Mouse (Mus musculus) intestine, embryonic 14.5 days (tissue): ENCODE results near the gene Ifit3b. TPM values are rescaled to one million over a fixed set of nuclear protein-coding genes. Genes with fewer than 3 reads are reported as not detected.

ENCODE experiments used
- ATAC-seq: fragments of 200-750 bp; cut with Nextera tagmentation; replicated peaks from 2 replicates; pipeline ENCODE4 v1.8.0; 2017; ENCODE audit warnings: low read depth, moderate number of reproducible peaks, moderate TSS enrichment, moderate library complexity; ENCODE audit not compliant: low FRiP score, low TSS enrichment
- DNase-seq: peaks from one replicate; pipeline ENCODE4 v3.0.0-alpha.2; 2018; ENCODE audit warnings: low spot score
- H3K27ac ChIP-seq: fragments of 300-500 bp; sonication (generic); 2 replicates; pipeline ENCODE4 v1.5.1; 2014; ENCODE audit warnings: low read depth, mild to moderate bottlenecking, control low read depth
- H3K27me3 ChIP-seq: fragments of 300-500 bp; sonication (generic); replicated peaks from 2 replicates; pipeline ENCODE4 v1.6.1; 2014; ENCODE audit warnings: low read length, control low read depth; ENCODE audit not compliant: control insufficient read depth, insufficient read depth
- H3K36me3 ChIP-seq: fragments of 300-500 bp; sonication (generic); 2 replicates; pipeline ENCODE4 v1.6.1; 2014; ENCODE audit warnings: low read length, control low read depth; ENCODE audit not compliant: control insufficient read depth, insufficient read depth
- H3K4me1 ChIP-seq: fragments of 300-500 bp; sonication (generic); replicated peaks from 2 replicates; pipeline ENCODE4 v1.6.1; 2014; ENCODE audit warnings: low read length, control low read depth, mixed read lengths; ENCODE audit not compliant: control insufficient read depth, insufficient read depth
- H3K4me2 ChIP-seq: fragments of 300-500 bp; sonication (generic); 2 replicates; pipeline ENCODE4 v1.6.1; 2014; ENCODE audit warnings: low read length
- H3K4me3 ChIP-seq: fragments of 300-500 bp; sonication (generic); 2 replicates; pipeline ENCODE4 v1.5.1; 2014; ENCODE audit warnings: low read depth, low read length, control low read depth, mixed read lengths
- H3K9ac ChIP-seq: fragments of 300-500 bp; sonication (generic); 2 replicates; pipeline ENCODE4 v1.6.1; 2014; ENCODE audit warnings: mild to moderate bottlenecking, low read length
- H3K9me3 ChIP-seq: fragments of 300-500 bp; sonication (generic); 2 replicates; pipeline ENCODE4 v1.6.1; 2016; ENCODE audit warnings: low read length, control low read depth; ENCODE audit not compliant: control insufficient read depth
- WGBS: fragments of 180-500 bp; shearing (Covaris S2); extraction: QIAGEN DNeasy Blood & Tissue Kit; methylation state at CpG from one replicate; pipeline ENCODE4 v1.1.7; 2014; 5-methylcytosine and 5-hydroxymethylcytosine counted together
- polyA plus RNA-seq: library from polyadenylated mRNA; unstranded; fragments of >200 nt; fragmentation: Nextera tagmentation; extraction: Ambion mirVana; gene quantifications from 2 replicates; pipeline ENCODE4 v1.2.1, GENCODE M21; 2014

The Ifit3b gene
- polyA plus RNA-seq, 1 experiment from 2014 or later: 0.15 TPM

DNA sequence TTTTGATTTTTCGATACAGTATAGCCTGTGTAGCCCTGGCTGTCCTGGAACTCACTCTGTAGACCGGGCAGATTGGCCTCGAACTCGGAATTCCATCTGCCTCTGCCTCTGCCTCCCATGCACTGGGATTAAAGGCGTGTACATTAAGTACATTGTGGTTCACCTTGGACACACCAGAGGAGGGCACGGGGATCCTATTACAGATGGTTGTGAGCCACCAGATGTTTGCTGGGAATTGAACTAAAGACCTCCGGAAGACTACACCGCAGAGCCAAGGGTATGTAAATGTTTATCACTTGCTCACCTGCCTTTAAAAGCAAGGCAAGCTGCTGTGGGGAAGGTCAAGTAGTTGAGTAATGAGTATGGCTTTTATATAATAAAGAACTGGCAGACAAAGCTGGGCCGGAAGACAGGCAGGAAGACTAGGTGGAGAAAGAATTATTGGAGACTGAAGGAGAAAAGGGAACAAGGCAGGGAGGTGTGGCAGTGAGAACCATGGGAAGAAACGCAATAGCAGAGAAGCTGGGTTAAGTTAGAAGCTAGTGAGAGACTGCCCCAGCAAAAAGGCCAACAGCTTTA is 47.5 kb downstream of the Ifit3b start:
- ATAC-seq (no peak), DNase-seq (no peak)
- H3K9me3 ChIP-seq: no peaks in the 10 kb centered on the region
- no peaks in the 10 kb centered on the region for H3K36me3 ChIP-seq
- H3K9ac ChIP-seq: no peak overlapping the region
- no peak overlapping the region for H3K27ac ChIP-seq
- no peak overlapping the region for H3K4me2 ChIP-seq
- no peaks in the 10 kb centered on the region for H3K27me3 ChIP-seq
- WGBS: 66% methylated on average over 10 of the region's 10 CpGs
- no peaks in the 10 kb centered on the region for H3K4me1 ChIP-seq
- H3K4me3 ChIP-seq: no peak overlapping the region

DNA sequence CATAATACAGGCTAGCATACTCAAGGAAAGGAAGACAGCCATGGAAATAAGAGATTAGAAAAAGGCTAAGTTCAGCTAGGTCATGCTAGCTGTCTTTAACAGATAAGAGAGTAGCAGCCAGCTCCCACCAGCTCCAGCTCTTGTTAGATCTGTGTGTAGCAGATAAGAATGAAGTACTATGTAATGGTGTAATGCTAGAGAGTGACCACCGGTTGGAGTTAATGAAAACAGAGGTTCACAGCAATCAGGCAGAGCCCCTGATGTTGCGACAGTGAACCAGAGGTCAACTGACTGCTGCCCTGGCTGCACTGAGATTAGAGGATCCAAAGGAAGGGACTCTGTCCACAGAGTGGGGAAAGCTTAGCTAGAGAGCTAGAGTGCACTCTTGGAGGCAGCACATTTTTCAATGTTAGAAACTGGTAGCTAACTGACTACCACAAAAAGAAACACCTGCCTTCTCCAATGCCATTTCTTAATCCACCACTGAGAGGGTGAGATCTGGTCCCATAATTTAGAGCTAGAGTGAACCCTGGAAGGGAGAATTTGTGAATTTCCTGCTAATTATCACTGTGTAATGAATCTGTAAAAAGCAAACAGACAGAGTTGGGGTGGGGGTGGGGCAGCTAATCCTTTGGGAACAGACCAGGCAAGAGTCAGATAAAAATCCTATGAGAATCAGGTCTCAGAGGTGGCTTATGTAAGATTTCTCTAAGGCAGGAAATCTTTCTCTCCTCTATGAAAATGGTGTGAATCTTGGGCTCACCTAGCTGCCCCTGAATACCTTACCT is 48.9 kb downstream of the Ifit3b start:
- Histone ChIP-seq H3K9me3 (no peaks in the 10 kb centered on the region), H3K27me3 (no peaks in the 10 kb centered on the region), H3K4me3 (no peak overlapping the region), H3K36me3 (no peaks in the 10 kb centered on the region), H3K4me2 (no peak overlapping the region), H3K4me1 (no peaks in the 10 kb centered on the region), H3K9ac (no peak overlapping the region), H3K27ac (peak overlapping the region; percentile 3; the same call in 1 of the 2 replicates)
- DNase-seq: no peak
- WGBS: 11% methylated on average over 2 of the region's 2 CpGs
- ATAC-seq: 0 out of 2 replicates have a peak, but pooled peaks have one; percentile 36

DNA sequence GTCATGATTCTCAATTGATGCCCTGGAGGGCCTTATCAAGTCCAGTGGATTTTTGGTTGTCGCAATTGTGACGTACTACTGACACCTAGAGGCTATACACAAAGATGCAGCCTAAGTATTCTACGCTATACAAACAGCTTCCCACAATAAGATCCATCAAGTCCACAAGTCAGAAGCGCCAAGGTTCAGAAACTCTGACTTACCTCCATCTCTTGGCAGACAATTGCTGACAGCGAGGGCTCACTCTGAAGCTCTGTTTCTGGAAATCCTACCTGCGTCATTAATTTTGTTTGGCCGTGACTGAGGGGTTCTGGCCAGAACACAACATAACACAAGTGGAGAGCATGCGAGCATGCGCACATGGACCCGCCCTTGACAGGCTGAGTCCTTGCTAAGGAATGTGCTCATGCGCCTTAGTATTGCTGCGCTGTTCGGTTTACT is 54.3 kb downstream of the Ifit3b start:
- H3K4me2 ChIP-seq: peak overlapping the region; percentile 56
- DNase-seq: peak; percentile 90
- H3K9ac ChIP-seq: no peak overlapping the region
- 10% methylated on average over 13 of the region's 13 CpGs for WGBS
- H3K9me3 ChIP-seq: no peaks in the 10 kb centered on the region
- H3K27ac ChIP-seq: no peak overlapping the region
- peak; percentile 86 for ATAC-seq
- peak overlapping the region; percentile 38 for H3K4me3 ChIP-seq
- H3K36me3 ChIP-seq: no peaks in the 10 kb centered on the region
- no peaks in the 10 kb centered on the region for H3K4me1 ChIP-seq
- no peaks in the 10 kb centered on the region for H3K27me3 ChIP-seq

DNA sequence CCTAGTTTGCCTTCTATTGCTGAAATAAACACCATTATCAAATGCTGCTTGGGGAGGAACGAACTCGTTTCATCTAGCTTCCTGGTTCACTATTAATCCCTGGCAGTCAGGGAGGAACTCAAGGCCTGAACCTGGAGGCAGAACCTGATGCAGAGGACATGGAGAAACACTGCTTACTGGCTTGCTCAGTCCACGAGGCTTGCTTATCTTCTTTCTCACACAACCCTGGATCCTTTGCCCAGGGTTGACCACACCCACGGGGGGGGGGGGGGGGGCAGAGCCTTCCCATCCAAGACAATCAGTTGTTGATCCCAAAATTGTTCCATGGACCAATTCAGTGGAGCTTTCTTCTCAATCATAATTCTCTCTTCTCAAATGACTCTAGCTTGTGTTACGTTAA is 55.0 kb downstream of the Ifit3b start:
- H3K27me3 ChIP-seq: no peaks in the 10 kb centered on the region
- WGBS: 45% methylated on average over 5 of the region's 5 CpGs
- no peaks in the 10 kb centered on the region for H3K4me1 ChIP-seq
- H3K9ac ChIP-seq: no peak overlapping the region
- H3K36me3 ChIP-seq: no peaks in the 10 kb centered on the region
- DNase-seq (no peak), ATAC-seq (no peak)
- no peak overlapping the region for H3K4me3 ChIP-seq
- no peak overlapping the region for H3K4me2 ChIP-seq
- H3K9me3 ChIP-seq: no peaks in the 10 kb centered on the region
- H3K27ac ChIP-seq: no peak overlapping the region

Other genes with a start within 250 kb of the Ifit3b start
- gene Ch25h, start 132.8 kb upstream of the Ifit3b start, polyA plus RNA-seq: 3.2 and 3.3 TPM in 2 replicates
- gene Lipa, start 80.5 kb upstream of the Ifit3b start, polyA plus RNA-seq: 28.2 and 31.3 TPM in 2 replicates
- gene Ifit2, start 57.3 kb upstream of the Ifit3b start, polyA plus RNA-seq: 8.9 and 10.3 TPM in 2 replicates
- gene Ifit3, start 24.4 kb upstream of the Ifit3b start, polyA plus RNA-seq: 0.60 and 0.90 TPM in 2 replicates
- gene Ifit1bl1, start 6.0 kb upstream of the Ifit3b start, polyA plus RNA-seq: 0.18 TPM in 1 of 2 replicates, not detected in the other
- gene Ifit1bl2, start 32.8 kb downstream of the Ifit3b start, polyA plus RNA-seq: 0.14 and 0.17 TPM in 2 replicates
- gene Ifit1, start 32.9 kb downstream of the Ifit3b start, polyA plus RNA-seq: 1.7 and 2.2 TPM in 2 replicates
- 3.9 and 5.1 TPM in 2 replicates for gene Slc16a12, start 139.3 kb downstream of the Ifit3b start, polyA plus RNA-seq